Mouse (Mus musculus): ENCODE data around the gene Gm5269.

The Gm5269 gene

DNA sequence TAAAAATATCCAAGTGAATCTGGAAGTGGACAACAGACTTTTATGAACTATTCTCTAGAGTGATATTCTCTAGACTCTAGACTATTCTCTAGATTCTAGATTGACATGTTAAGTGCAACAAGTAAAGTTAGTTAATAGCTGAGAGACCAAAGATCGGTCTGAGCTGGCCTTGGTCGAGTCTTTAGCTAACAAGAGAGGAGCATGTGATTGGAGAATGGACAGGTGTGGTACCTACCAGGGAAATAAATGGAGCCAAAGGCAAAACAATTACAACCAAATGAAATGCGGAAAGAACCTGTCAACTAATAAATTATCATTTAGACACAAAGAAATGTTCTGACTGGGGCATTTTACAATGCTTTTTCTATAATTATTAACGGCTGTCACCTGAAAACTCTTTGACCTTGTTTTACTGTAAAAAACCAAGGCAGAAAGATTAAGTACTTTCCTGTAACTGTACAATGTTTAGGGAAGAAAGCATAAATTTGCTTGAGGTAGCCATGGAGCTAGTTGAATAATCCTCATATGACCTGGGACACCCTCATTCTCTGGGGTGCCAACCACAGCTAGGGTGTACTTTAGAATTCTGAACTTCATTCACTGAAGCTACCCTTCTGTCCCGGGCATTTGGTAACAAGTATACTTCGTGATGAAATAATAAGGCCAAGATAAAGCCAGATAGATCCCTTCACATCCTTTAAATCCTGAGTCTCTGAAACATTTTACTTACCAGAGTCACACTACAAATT lies 13.4 kb downstream of the Gm5269 start:
- no peak for DNase-seq

DNA sequence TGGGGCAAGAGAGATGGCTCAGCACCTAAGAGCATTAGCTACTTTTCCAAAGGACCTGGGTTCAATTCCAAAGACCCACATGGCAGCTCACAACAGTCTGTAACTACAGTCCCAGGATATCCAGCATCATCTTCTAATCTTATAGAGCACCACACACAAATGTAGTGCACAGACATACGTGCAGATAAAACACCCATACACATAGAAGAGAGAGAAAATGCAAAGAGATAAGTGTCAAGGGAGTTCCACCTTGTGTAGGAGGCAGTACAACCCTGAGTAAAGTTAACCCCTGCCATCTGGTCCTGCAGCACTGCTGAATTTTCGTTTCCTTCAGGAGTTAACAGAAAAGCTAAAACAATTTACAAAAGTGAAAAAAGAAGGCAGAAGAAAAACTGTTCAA lies 14.4 kb downstream of the Gm5269 start:
- DNase-seq: no peak

DNA sequence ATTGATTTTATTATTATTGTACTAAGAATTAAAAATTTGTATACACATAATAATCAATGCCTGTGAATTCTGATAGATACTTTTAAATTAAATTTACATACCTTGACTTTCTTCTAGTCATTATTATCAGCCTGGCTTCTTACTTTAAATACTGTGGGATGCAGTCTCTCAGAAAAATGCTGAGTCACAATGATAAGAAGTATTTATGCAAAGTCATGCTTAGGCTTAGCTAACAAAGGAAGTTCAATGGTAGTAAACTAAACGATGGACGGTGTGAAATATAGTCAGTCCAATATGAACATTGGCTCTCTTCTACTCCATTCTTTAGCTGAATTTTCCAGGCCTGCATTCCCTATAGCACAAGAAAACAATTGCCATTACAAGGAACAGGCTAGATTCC lies 16.8 kb downstream of the Gm5269 start:
- DNase-seq: no peak

DNA sequence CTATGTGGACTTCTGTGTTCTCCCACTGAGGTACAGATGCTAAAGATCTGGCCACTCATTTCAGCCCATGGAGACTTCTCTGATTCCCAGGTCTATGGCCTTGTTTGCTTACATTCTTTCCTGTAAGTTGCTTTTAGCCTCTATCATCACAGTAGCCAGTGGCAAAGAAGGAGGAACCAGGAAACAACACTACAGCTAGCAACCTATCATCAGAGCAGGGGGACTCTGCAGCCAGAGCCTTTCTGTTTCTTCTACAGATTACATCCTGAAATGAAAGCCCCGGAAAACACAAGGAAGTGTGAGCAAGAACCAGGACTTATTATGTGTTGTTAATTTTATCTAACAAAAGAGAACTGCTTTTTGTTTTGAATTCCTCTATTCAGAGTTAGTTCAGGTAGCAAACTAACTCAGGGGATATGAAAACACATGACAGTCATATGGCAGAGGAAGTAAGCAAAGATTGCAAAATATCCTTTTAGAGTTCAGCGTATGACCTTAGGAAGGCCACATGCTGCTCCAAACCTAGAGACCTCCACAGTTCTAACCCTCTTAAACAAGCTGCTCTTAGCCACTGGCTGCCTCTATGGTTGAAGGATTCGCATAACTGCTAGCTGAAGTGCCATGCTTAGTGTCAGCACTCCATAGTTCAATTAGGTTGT lies 21.5 kb downstream of the Gm5269 start:
- DNase-seq: no peak

DNA sequence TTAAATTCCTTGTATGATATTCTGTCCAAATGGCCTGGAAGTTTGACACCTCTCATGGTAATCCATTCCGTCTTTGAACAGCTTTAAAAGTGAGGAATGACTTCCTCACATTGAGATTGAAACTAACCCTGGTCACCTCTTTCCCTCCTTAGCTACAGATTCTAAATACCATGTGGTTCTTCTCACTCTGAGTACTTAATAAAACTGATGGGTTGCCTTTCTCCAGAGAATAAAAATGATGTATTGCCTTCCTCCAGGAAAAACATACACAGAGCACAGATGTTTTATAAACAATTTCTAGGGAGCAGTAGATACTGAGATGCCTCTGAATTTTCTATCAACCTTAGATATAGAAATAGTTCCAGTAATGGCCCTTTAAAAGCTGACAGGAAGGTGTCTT lies 22.0 kb downstream of the Gm5269 start:
- DNase-seq: no peak

DNA sequence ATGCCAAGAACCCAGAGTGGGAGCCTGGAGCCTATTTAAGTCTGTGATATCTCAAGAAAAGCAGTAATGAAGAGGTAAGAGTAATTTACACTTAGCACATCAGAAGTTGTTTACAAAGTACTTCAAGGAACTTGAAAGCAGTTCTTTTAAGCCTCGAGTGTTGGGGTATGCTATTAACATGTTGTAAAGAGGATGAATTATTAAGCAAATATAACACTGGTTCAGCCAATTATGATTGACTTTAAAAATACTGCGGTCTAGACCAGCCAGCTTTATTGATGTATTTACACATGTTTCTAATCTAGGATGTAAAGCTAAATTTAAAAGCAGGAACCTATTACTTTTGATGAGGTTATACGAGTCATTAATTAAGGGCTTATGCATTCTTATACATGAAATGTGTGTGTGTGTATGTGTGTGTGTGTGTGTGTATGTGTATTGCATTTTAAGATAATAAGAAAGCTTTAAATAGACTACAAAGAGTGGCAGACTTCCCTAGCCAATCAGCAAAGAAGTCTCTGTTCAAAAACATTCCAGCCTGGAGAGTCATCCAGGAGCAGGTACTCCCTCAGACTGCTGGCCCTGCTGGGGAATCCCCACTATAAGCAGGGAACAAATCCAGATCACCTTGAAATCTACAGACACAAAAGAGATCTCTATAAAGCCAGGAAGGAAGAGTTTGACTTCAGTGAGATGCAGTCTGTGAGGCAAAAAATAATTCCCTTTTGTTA lies 23.6 kb downstream of the Gm5269 start:
- no peak for DNase-seq

DNA sequence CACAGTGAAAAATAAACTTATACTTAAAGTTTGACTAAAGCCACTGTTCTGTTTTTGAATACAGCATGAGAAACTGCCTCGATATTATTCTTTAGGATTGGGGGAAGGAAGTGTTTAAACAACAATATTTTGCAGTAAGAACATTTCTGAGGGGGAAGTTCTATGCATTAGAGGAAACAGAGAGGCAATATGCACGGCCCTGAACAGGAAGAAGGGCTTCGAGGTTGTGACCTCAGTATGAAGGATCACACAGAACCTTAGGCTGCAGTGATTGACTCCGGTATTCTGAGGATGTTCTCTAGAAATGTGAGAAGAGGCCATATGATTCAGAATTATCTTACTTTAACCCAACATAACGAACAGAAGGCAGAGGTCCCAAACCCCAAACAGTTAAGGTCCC lies 24.3 kb downstream of the Gm5269 start:
- no peak for DNase-seq

DNA sequence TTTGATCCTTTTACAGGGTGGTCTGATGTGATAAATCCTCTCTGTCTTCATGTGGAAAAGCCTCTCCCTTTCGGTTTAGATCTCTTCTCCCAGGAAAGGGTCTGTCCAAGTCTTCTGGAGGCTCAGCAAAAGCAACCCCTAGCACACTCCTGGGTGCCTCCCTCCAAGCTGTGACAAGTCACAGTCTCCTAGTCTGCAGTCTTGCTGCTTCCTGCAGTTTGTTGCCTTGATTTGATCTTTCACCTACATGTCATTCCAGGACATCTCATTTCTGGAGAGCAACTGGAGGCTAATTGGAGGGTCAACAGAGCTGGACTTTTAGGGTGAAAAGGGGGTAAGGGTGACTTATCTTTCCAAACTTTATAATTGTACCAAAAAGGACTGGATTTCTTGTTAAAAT lies 24.8 kb downstream of the Gm5269 start:
- DNase-seq: peak; percentile 50

DNA sequence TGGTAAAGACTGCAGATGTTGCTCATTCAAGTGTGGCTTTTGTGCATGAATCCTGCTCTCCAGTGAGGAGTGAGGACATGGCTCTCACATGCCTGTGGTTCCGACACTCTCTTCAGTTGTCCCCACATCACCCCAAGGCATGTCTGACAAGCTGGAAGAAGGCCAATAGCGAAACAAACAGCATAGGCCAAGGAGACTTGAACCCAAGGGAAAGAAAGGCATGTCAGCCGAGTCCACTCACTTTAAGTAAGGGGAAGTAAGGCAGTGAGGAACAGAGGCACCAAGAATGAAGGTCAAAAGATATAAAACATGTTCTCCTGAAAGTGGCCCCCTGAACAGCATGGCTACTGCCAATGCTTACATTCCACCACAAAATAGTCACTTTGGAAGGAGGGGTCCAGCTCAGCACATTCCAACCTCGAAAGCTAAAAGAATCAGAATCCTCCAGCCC lies 25.5 kb downstream of the Gm5269 start:
- peak; percentile 74 for DNase-seq

DNA sequence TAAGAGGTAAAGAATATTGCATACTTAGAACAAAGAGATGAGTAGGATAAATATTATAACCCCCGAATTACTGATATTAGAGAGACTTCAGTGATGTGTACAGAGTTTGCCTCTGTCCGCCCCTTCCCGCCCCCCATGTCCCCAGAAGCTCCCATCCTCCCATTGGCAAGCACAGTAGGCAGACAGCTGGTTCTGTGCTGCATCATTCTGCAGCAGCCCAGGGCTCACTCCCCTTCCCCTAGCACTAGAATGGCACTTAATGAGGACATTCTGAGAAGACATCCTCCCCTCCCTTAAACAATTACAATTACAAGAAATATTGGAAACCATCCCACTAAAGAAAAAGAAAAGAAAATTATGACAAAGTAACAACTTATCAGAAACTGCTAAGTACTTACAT lies 26.4 kb downstream of the Gm5269 start:
- no peak for DNase-seq

DNA sequence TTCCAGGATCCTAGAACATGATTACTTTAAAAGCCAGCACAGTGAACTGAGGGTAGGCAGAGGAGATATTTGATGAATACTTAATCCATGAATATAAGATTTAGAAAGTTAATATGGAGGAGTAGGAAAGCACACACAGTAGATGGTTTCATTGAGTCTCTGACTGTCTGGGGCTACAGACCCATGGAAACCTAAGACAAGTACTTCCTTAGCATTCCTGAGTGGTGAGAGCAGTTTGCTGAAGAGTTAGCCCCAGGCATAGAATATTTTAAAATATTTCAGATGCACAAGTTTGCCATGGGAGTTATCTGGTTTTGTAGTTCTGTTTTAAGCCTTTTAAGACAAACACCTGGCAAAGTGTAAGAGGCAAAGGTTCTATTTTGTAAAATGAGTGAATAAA lies 28.9 kb downstream of the Gm5269 start:
- no peak for DNase-seq

DNA sequence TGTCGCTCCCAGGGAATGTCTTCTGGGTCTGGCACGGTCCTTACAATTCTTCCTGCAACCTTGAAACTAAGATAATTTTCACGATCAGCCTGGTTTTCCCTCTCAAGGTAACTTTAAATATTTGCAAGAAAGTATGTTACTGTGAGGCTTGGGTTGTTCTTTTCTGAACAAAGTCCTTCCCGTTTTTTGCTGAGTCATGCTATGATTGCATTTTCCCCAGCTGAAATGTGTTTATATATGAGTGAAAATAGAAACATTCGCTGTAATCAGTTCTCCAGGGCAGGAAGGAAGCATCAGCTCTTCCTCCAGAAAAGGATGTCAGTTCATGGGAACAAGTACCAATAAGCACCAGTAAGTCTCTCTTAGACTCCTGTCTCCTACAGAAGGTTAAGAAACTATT lies 29.7 kb downstream of the Gm5269 start:
- DNase-seq: peak; percentile 20

DNA sequence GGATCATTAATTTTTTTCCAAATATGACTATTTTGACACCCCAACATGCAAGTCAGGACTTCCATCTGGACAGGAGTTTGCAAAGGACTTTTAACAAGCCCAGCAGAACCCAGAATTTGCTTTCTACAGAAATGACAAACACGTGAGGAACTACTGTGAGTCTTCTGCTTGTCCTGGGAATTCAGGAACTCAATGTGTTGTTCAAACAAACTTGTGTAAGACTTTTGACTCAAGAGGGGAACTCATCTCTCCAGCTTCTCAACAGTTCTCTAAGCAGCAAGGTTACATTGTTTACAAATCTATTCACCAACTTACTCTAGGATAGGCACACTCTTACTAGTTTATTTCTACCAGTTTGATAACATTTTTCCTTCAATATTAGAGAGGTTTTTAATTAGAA lies 32.0 kb downstream of the Gm5269 start:
- no peak for DNase-seq

DNA sequence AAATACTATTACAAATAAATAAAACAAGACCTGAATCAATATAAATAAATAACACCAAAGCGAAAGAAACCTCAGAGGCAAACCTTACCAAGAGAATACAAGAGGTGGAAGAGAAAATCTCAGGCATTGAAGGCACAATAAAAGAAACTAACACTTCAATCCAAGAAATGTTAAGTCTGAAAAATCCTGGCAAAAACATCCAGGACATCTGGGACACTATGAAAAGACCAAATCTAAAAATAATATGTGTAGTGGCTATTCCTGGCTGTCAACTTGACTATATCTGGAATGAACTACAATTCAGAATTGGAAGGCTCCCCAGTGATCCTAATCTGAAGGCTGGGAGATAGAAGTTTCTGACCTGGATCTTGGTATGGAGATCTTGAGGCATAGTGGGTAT lies 44.6 kb downstream of the Gm5269 start:
- no peak for DNase-seq
